Mouse (Mus musculus) myocyte (in vitro differentiated cells): ENCODE measurements around the gene Slit2. TPM values are rescaled to one million over a fixed set of nuclear protein-coding genes. Genes with fewer than 3 reads are reported as not detected.

Source experiments
- H3K27me3 ChIP-seq: one replicate; pipeline ENCODE4 v1.6.1; 2011; ENCODE audit not compliant: control insufficient read depth, insufficient read depth, insufficient read length
- H3K36me3 ChIP-seq: one replicate; pipeline ENCODE4 v1.6.1; 2011; ENCODE audit not compliant: control insufficient read depth, insufficient read depth
- H3K4me2 ChIP-seq: one replicate; pipeline ENCODE4 v1.6.1; 2011; ENCODE audit warnings: low read depth, control low read depth
- H3K4me3 ChIP-seq: one replicate; pipeline ENCODE4 v1.5.1; 2011; ENCODE audit warnings: mild to moderate bottlenecking, control low read depth, moderate library complexity
- H3K79me2 ChIP-seq: one replicate; pipeline ENCODE4 v1.6.1; 2011; ENCODE audit not compliant: control insufficient read depth, insufficient read depth
- H3ac ChIP-seq: one replicate; pipeline ENCODE4 v1.6.1; 2011; ENCODE audit not compliant: control insufficient read depth, insufficient read length
- CEBPB ChIP-seq: IDR thresholded peaks from 2 replicates; pipeline ENCODE4 v1.6.1; 2011; ENCODE audit warnings: mild to moderate bottlenecking, moderate library complexity; ENCODE audit not compliant: poor library complexity, insufficient read depth, severe bottlenecking
- E2F4 ChIP-seq: IDR thresholded peaks from one replicate; pipeline ENCODE4 v1.6.1; 2011; ENCODE audit warnings: mild to moderate bottlenecking, control low read depth, moderate library complexity; ENCODE audit not compliant: insufficient read depth
- MAX ChIP-seq: IDR thresholded peaks from one replicate; pipeline ENCODE4 v1.6.1; 2011; ENCODE audit warnings: low read depth, mild to moderate bottlenecking, control low read depth
- MYOD1 ChIP-seq, 3 experiments: IDR thresholded peaks; one replicate each; pipeline ENCODE4 v1.6.1; 2011; ENCODE audit warnings: control low read depth in 2 of 3, low read depth in 2 of 3, mild to moderate bottlenecking in 2 of 3, moderate library complexity in 1 of 3; ENCODE audit not compliant: insufficient read length in 2 of 3, control insufficient read depth in 1 of 3
- MYOG ChIP-seq, 3 experiments: IDR thresholded peaks; one replicate each; pipeline ENCODE4 v1.6.1; 2011; ENCODE audit warnings: control low read depth in 2 of 3, low read depth in 2 of 3, mild to moderate bottlenecking in 2 of 3; ENCODE audit not compliant: insufficient read length in 2 of 3, control insufficient read depth in 1 of 3, insufficient read depth in 1 of 3
- POLR2A ChIP-seq: IDR thresholded peaks from one replicate; pipeline ENCODE4 v1.6.1; 2011; ENCODE audit warnings: low read depth, mild to moderate bottlenecking, control low read depth, moderate library complexity; ENCODE audit not compliant: insufficient read length
- POLR2AphosphoS2 ChIP-seq: IDR thresholded peaks from one replicate; pipeline ENCODE4 v1.6.1; 2011; ENCODE audit warnings: low read depth, control low read depth; ENCODE audit not compliant: insufficient read length
- REST ChIP-seq: IDR thresholded peaks from one replicate; pipeline ENCODE4 v1.6.1; 2011; ENCODE audit warnings: mild to moderate bottlenecking, control low read depth, moderate library complexity; ENCODE audit not compliant: insufficient read depth, insufficient read length
- SRF ChIP-seq: IDR thresholded peaks from one replicate; pipeline ENCODE4 v1.6.1; 2011; ENCODE audit warnings: low read depth; ENCODE audit not compliant: control insufficient read depth, insufficient read length
- TCF12 ChIP-seq: IDR thresholded peaks from one replicate; pipeline ENCODE4 v1.6.1; 2011; ENCODE audit warnings: mild to moderate bottlenecking, control low read depth; ENCODE audit not compliant: poor library complexity, insufficient read depth, severe bottlenecking
- TCF3 ChIP-seq: IDR thresholded peaks from one replicate; pipeline ENCODE4 v1.6.1; 2011; ENCODE audit warnings: low read depth, control low read depth; ENCODE audit not compliant: insufficient read length
- USF1 ChIP-seq: IDR thresholded peaks from one replicate; pipeline ENCODE4 v1.6.1; 2011; ENCODE audit warnings: low read depth, mild to moderate bottlenecking, control low read depth, moderate library complexity
- polyA plus RNA-seq: library from polyadenylated mRNA; unstranded; fragments of >200 nt; fragmentation: generic; extraction: Trizol; gene quantifications from one replicate; pipeline ENCODE4 v1.2.1, GENCODE M21; 2012; ENCODE audit warnings: missing spikeins

Slit2 gene
- polyA plus RNA-seq, 1 experiment: 4.8 TPM

DNA sequence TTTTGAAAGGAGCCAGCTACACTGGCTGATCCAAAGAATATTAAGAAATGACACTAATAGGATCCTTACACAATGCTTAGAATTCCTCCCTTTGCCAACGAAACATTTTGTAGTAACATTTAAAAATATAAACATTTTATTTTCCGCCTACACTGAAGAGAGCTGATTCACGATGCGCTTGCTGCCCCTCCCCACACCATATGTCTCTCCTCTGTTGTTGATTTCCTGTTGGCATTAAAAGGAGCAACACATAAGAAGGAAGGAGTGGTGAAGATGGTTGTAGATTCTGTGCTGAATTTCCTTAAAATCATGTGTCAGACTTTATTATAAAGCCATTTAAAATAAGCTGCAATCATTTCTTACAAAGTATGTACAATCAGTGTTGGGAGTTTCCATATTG is 147.0 kb downstream of the Slit2 start:
- Histone ChIP-seq H3K36me3 (no peaks in the 10 kb centered on the region), H3K4me3 (no peak overlapping the region), H3ac (no peak overlapping the region), H3K79me2 (no peaks in the 10 kb centered on the region), H3K27me3 (no peaks in the 10 kb centered on the region), H3K4me2 (no peak overlapping the region)
- TF ChIP-seq TCF12 (no peak), TCF3 (no peak), POLR2A (no peak), MYOG (IDR thresholded peaks at IDR 0.05; ENCODE audit: control insufficient read depth in 1 of 3, insufficient read depth in 1 of 3, insufficient read length in 2 of 3, low read depth in 2 of 3) (no peak), E2F4 (no peak), MAX (no peak), REST (no peak), MYOD1 (IDR thresholded peaks at IDR 0.05; ENCODE audit: control insufficient read depth in 1 of 3, insufficient read length in 2 of 3, low read depth in 2 of 3) (no peak), USF1 (no peak), POLR2AphosphoS2 (no peak), CEBPB (no peak), SRF (no peak)

DNA sequence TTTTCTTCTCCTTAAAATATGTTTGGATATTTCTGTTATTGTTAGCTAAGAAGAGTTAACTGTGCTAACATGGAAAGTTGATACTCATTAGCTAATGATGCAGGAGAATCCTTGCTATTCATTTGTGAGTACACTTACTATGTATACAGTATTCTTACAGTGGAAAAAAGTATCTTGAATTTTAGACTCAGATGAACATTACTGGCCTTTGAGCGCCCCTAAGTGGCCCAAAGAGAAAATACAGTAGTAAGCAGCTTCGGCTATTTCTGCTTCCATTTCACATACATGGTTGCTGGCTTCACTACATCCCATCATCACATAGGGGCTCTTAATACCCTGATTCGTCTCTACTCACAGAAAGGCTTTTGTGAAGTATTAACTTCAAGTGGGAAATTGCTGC is 153.6 kb downstream of the Slit2 start:
- Histone ChIP-seq H3K36me3 (no peaks in the 10 kb centered on the region), H3K79me2 (no peaks in the 10 kb centered on the region), H3K4me3 (no peak overlapping the region), H3K4me2 (peak overlapping the region; percentile 30), H3ac (no peak overlapping the region), H3K27me3 (no peaks in the 10 kb centered on the region)
- TF ChIP-seq TCF3: no peak
- TF ChIP-seq MAX: no peak
- no peak for TF ChIP-seq POLR2AphosphoS2
- no peak for TF ChIP-seq MYOG (IDR thresholded peaks at IDR 0.05; ENCODE audit: control insufficient read depth in 1 of 3, insufficient read depth in 1 of 3, insufficient read length in 2 of 3, low read depth in 2 of 3)
- TF ChIP-seq MYOD1 (IDR thresholded peaks at IDR 0.05; ENCODE audit: control insufficient read depth in 1 of 3, insufficient read length in 2 of 3, low read depth in 2 of 3): no peak
- no peak for TF ChIP-seq CEBPB
- TF ChIP-seq POLR2A: no peak
- no peak for TF ChIP-seq REST
- no peak for TF ChIP-seq USF1
- no peak for TF ChIP-seq SRF
- no peak for TF ChIP-seq TCF12
- no peak for TF ChIP-seq E2F4

DNA sequence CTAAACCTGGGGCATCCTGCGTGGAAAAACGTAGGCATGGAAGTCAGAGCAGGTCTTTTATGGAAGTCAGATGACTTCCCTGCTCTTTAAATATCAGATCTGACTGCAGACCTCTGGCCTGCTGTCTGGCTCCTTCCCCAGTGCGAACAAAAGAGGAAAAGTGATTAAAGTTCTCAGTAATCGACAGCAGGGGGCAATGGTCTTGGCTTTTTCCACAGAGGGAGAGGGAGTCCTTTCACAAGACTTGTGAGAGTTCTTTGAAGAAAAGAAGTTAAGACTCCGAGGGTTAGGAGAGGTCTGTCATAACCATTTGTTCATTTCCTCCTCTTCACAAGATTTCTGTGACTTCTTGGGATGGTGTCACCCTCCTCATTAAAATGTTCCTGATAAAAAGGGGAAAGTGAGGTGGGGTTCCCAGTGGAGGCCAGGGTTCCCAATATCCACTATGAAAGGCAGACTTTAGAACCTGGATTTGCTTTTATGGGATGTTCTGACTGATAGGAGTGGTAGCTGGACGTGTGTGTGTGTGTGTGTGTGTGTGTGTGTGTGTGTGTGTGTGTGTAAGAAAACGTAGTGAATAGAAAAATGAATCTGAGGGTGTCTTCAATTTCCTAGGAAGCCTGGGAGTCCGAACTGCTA is 156.0 kb downstream of the Slit2 start:
- H3K4me3 ChIP-seq: no peak overlapping the region
- no peaks in the 10 kb centered on the region for H3K79me2 ChIP-seq
- TF ChIP-seq MYOG (IDR thresholded peaks at IDR 0.05; ENCODE audit: control insufficient read depth in 1 of 3, insufficient read depth in 1 of 3, insufficient read length in 2 of 3, low read depth in 2 of 3) (no peak), TCF3 (no peak), MYOD1 (IDR thresholded peaks at IDR 0.05; ENCODE audit: control insufficient read depth in 1 of 3, insufficient read length in 2 of 3, low read depth in 2 of 3) (no peak), E2F4 (no peak), TCF12 (no peak), USF1 (no peak), MAX (no peak), POLR2A (no peak), SRF (no peak), REST (no peak), CEBPB (no peak), POLR2AphosphoS2 (no peak)
- H3K36me3 ChIP-seq: no peaks in the 10 kb centered on the region
- H3K4me2 ChIP-seq: no peak overlapping the region
- no peak overlapping the region for H3ac ChIP-seq
- no peaks in the 10 kb centered on the region for H3K27me3 ChIP-seq

DNA sequence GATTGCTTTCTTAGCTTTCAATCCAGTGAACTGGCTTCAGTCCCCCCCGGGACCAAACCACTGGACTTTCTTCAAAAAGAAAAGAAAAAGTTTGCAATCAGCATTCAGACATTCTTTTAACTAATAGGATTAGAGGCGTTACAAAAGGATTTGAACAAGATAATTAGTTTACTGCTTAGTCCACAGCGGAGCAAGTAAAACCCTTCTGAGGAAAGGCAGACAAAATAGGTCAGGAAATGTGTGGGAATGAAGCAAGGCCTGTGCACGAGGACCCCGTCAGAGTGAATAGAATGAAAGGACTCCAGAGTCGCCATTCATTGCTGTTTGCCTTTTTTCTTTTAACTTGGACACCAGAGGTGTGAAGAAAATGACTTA is 156.5 kb downstream of the Slit2 start:
- H3K27me3 ChIP-seq: no peaks in the 10 kb centered on the region
- H3K4me2 ChIP-seq: no peak overlapping the region
- no peaks in the 10 kb centered on the region for H3K36me3 ChIP-seq
- H3K4me3 ChIP-seq: no peak overlapping the region
- no peaks in the 10 kb centered on the region for H3K79me2 ChIP-seq
- H3ac ChIP-seq: no peak overlapping the region
- TF ChIP-seq POLR2AphosphoS2: no peak
- no peak for TF ChIP-seq MAX
- TF ChIP-seq POLR2A: no peak
- no peak for TF ChIP-seq TCF3
- no peak for TF ChIP-seq REST
- TF ChIP-seq USF1: no peak
- TF ChIP-seq CEBPB: no peak
- no peak for TF ChIP-seq SRF
- no peak for TF ChIP-seq MYOD1 (IDR thresholded peaks at IDR 0.05; ENCODE audit: control insufficient read depth in 1 of 3, insufficient read length in 2 of 3, low read depth in 2 of 3)
- no peak for TF ChIP-seq MYOG (IDR thresholded peaks at IDR 0.05; ENCODE audit: control insufficient read depth in 1 of 3, insufficient read depth in 1 of 3, insufficient read length in 2 of 3, low read depth in 2 of 3)
